ENCODE assay signal across 8 mouse cellular contexts in genomic region chr3:50076979-50077378, GRCm38 (mm10).
A peak's percentile ranks its signal among the peaks of the same experiment; 100 is the strongest.
DNase-seq lines count a peak whose midpoint lies in the region; ATAC-seq and TF ChIP-seq lines count a peak whose summit lies in the region.

No protein-coding gene starts in this region.

- no peak for ATAC-seq in heart, postnatal 0 days (ENCODE audit: insufficient read depth, low read depth)

- no peaks in the 10 kb centered on the region for H3K9me3 ChIP-seq in heart, embryonic 10.5 days
- no peaks in the 10 kb centered on the region for H3K9me3 ChIP-seq in heart, postnatal 0 days (replicated peaks; ENCODE audit: control insufficient read depth, low read length)

- no peak for TF ChIP-seq POLR2A in olfactory bulb, adult 2 months (IDR thresholded peaks at IDR 0.05; ENCODE audit: insufficient read depth, low read depth, low read length)

- H3K27ac ChIP-seq in heart, embryonic 10.5 days: no peak overlapping the region
- no peak overlapping the region for H3K27ac ChIP-seq in heart, postnatal 0 days (ENCODE audit: low read depth)
- H3K27ac ChIP-seq in left cerebral cortex, adult 2 months: no peak overlapping the region
- no peak overlapping the region for H3K27ac ChIP-seq in olfactory bulb, adult 2 months (ENCODE audit: insufficient read depth, low read depth, low read length)

- no peak overlapping the region for H3K4me3 ChIP-seq in heart, embryonic 10.5 days
- H3K4me3 ChIP-seq in heart, postnatal 0 days (ENCODE audit: low read depth, low read length): no peak overlapping the region
- H3K4me3 ChIP-seq in left cerebral cortex, adult 2 months: no peak overlapping the region
- H3K4me3 ChIP-seq in olfactory bulb, adult 2 months (ENCODE audit: insufficient read depth, low read depth, low read length): no peak overlapping the region

- TF ChIP-seq CTCF in heart, postnatal 0 days (IDR thresholded peaks at IDR 0.05; ENCODE audit: low read depth): peak; percentile 79
- TF ChIP-seq CTCF in left cerebral cortex, adult 2 months (IDR thresholded peaks at IDR 0.05): peak; percentile 79
- TF ChIP-seq CTCF in olfactory bulb, adult 2 months (IDR thresholded peaks at IDR 0.05; ENCODE audit: insufficient read depth, low read depth, low read length): peak; percentile 32; the same call in 1 of the 2 replicates

- peak; percentile 24 to 81 for DNase-seq in heart, adult 18-20 months
- DNase-seq in heart, embryonic 10.5 days (ENCODE audit: low spot score): no peak
- DNase-seq in MEL-GATA-1-ER (ENCODE audit: extremely low read depth, low read depth): peak; percentile 50
- peak; percentile 22 to 53 for DNase-seq in cerebellum, postnatal 36 days
- DNase-seq in heart, postnatal 0 days (ENCODE audit: low spot score): peak; percentile 24
- DNase-seq in left cerebral cortex, adult 2 months (ENCODE audit: extremely low spot score in 1 of 2, low spot score in 2 of 2): peak; percentile 27 to 35
- DNase-seq in T-cell, adult 2 months (ENCODE audit: low spot score): no peak

- H3K4me2 ChIP-seq in heart, postnatal 0 days (ENCODE audit: low read depth, low read length): no peak overlapping the region

- no peak overlapping the region for H3K9ac ChIP-seq in heart, postnatal 0 days (replicated peaks; ENCODE audit: low read depth, low read length)

- no peaks in the 10 kb centered on the region for H3K4me1 ChIP-seq in heart, embryonic 10.5 days
- no peaks in the 10 kb centered on the region for H3K4me1 ChIP-seq in heart, postnatal 0 days (ENCODE audit: control insufficient read depth, insufficient read depth)
- H3K4me1 ChIP-seq in olfactory bulb, adult 2 months (ENCODE audit: control insufficient read depth, insufficient read depth, low read length): no peaks in the 10 kb centered on the region

- intact Hi-C loops in left cerebral cortex, adult 2 months (cut with DNase I): loop anchor here (2.0 to 10.0 kb wide), 4 partner anchors 582 to 982 kb away; no protein-coding TSS in a partner anchor

- 21% methylated on average over 7 of the region's 7 CpGs for WGBS in heart, embryonic 10.5 days
- WGBS in heart, postnatal 0 days: 17% methylated on average over 7 of the region's 7 CpGs
- 20% methylated on average over 7 of the region's 7 CpGs for WGBS in olfactory bulb, adult 2 months

- H3K27me3 ChIP-seq in heart, embryonic 10.5 days (ENCODE audit: insufficient read depth, poor library complexity, severe bottlenecking): no peaks in the 10 kb centered on the region
- no peaks in the 10 kb centered on the region for H3K27me3 ChIP-seq in heart, postnatal 0 days (ENCODE audit: control insufficient read depth, insufficient read depth, low read length)

- no peak for TF ChIP-seq EP300 in heart, postnatal 0 days (IDR thresholded peaks at IDR 0.05; ENCODE audit: low read depth)

- no peaks in the 10 kb centered on the region for H3K36me3 ChIP-seq in heart, embryonic 10.5 days
- H3K36me3 ChIP-seq in heart, postnatal 0 days (replicated peaks; ENCODE audit: control insufficient read depth, insufficient read depth, low read length): no peaks in the 10 kb centered on the region

Comparison
In these comparisons a context has a peak if more than half of its experiments do, and no peak if none do; other contexts are left out.
1. DNase-seq: peak in heart, adult 18-20 months (2 of 2), MEL-GATA-1-ER (single experiment), cerebellum, postnatal 36 days (2 of 2), heart, postnatal 0 days (single experiment) and left cerebral cortex, adult 2 months (2 of 2); none in heart, embryonic 10.5 days (single experiment) and T-cell, adult 2 months (single experiment).
2. Peak in every context shown above with its lines, with median percentiles within 50 percentile points of each other: CTCF ChIP-seq.